8 mouse cellular contexts compared by ENCODE assay signal in genomic region chr5:149183122-149183521, GRCm38 (mm10). TPM values are rescaled to one million over a fixed set of nuclear protein-coding genes. Genes with fewer than 3 reads are reported as not detected.
DNase-seq lines count a peak whose midpoint lies in the region; ATAC-seq and TF ChIP-seq lines count a peak whose summit lies in the region.

No protein-coding gene starts in this region.

- H3K9ac ChIP-seq in kidney, embryonic 16.5 days (replicated peaks; ENCODE audit: low read length) = no peak overlapping the region; the same call in 1 of the 2 replicates
- no peak overlapping the region; the same call in 1 of the 2 replicates for H3K9ac ChIP-seq in embryonic facial prominence, embryonic 11.5 days (replicated peaks; ENCODE audit: low read length)
- H3K9ac ChIP-seq in intestine, embryonic 15.5 days = peak overlapping the region; percentile 80; the same call in 1 of the 2 replicates
- peak overlapping the region; percentile 74 for H3K9ac ChIP-seq in midbrain, postnatal 0 days (replicated peaks; ENCODE audit: low read length, poor library complexity, severe bottlenecking)

- ATAC-seq in kidney, embryonic 16.5 days (ENCODE audit: low FRiP score, low TSS enrichment) = no peak
- ATAC-seq in embryonic facial prominence, embryonic 11.5 days (replicated peaks; ENCODE audit: insufficient number of reproducible peaks, low FRiP score, low TSS enrichment, low read depth) = no peak
- ATAC-seq in intestine, embryonic 15.5 days = no peak
- no peak for ATAC-seq in midbrain, postnatal 0 days (ENCODE audit: low FRiP score)

- no peaks in the 10 kb centered on the region for H3K36me3 ChIP-seq in kidney, embryonic 16.5 days (ENCODE audit: insufficient read depth, low read length)
- no peaks in the 10 kb centered on the region for H3K36me3 ChIP-seq in embryonic facial prominence, embryonic 11.5 days (replicated peaks; ENCODE audit: control insufficient read depth, insufficient read depth, low read depth, low read length)
- no peaks in the 10 kb centered on the region for H3K36me3 ChIP-seq in intestine, embryonic 15.5 days
- no peaks in the 10 kb centered on the region for H3K36me3 ChIP-seq in midbrain, postnatal 0 days (ENCODE audit: insufficient read depth, low read length)

- 15% methylated on average over 1 of the region's 1 CpGs for WGBS in kidney, embryonic 16.5 days
- WGBS in embryonic facial prominence, embryonic 11.5 days = 70% methylated on average over 1 of the region's 1 CpGs
- WGBS in intestine, embryonic 15.5 days = 22% methylated on average over 1 of the region's 1 CpGs
- 47% methylated on average over 1 of the region's 1 CpGs for WGBS in midbrain, postnatal 0 days

- H3K4me1 ChIP-seq in kidney, embryonic 16.5 days (ENCODE audit: insufficient read depth, low read length) = peaks cover 19% of the 10 kb centered on the region
- H3K4me1 ChIP-seq in embryonic facial prominence, embryonic 11.5 days (ENCODE audit: control insufficient read depth, insufficient read depth, low read length) = no peaks in the 10 kb centered on the region
- H3K4me1 ChIP-seq in intestine, embryonic 15.5 days (replicated peaks) = peaks cover 3% of the 10 kb centered on the region; the same call in 1 of the 2 replicates
- peaks cover 8% of the 10 kb centered on the region for H3K4me1 ChIP-seq in midbrain, postnatal 0 days (ENCODE audit: insufficient read depth, low read length)

- DNase-seq in kidney, adult 9 months = no peak
- DNase-seq in embryonic facial prominence, embryonic 11.5 days (ENCODE audit: low spot score) = no peak
- DNase-seq in midbrain, postnatal 0 days (ENCODE audit: low spot score) = no peak
- no peak for DNase-seq in thymus, postnatal 4 days
- no peak for DNase-seq in ovary, adult 18-20 months (ENCODE audit: low spot score)
- no peak for DNase-seq in cerebellum, adult 9-10 months

- H3K27ac ChIP-seq in kidney, embryonic 16.5 days (ENCODE audit: low read length) = no peak overlapping the region
- no peak overlapping the region for H3K27ac ChIP-seq in embryonic facial prominence, embryonic 11.5 days (replicated peaks; ENCODE audit: low read depth, low read length)
- no peak overlapping the region for H3K27ac ChIP-seq in intestine, embryonic 15.5 days
- H3K27ac ChIP-seq in midbrain, postnatal 0 days (ENCODE audit: low read depth, low read length) = peak overlapping the region; percentile 94

- H3K4me2 ChIP-seq in kidney, embryonic 16.5 days (replicated peaks; ENCODE audit: low read depth, low read length) = peak overlapping the region; percentile 57; the same call in 1 of the 2 replicates
- H3K4me2 ChIP-seq in embryonic facial prominence, embryonic 11.5 days (ENCODE audit: low read depth, low read length) = peak overlapping the region; percentile 56; the same call in 1 of the 2 replicates
- H3K4me2 ChIP-seq in intestine, embryonic 15.5 days (replicated peaks) = peak overlapping the region; percentile 54
- peak overlapping the region; percentile 54 for H3K4me2 ChIP-seq in midbrain, postnatal 0 days (ENCODE audit: low read depth, low read length, poor library complexity, severe bottlenecking)

- no peaks in the 10 kb centered on the region for H3K9me3 ChIP-seq in kidney, embryonic 16.5 days (ENCODE audit: low read length)
- no peaks in the 10 kb centered on the region for H3K9me3 ChIP-seq in embryonic facial prominence, embryonic 11.5 days (replicated peaks; ENCODE audit: control insufficient read depth, low read length)
- H3K9me3 ChIP-seq in intestine, embryonic 15.5 days = no peaks in the 10 kb centered on the region
- H3K9me3 ChIP-seq in midbrain, postnatal 0 days (ENCODE audit: low read length) = no peaks in the 10 kb centered on the region

- no peaks in the 10 kb centered on the region for H3K27me3 ChIP-seq in kidney, embryonic 16.5 days (ENCODE audit: insufficient read depth, low read length)
- H3K27me3 ChIP-seq in embryonic facial prominence, embryonic 11.5 days (ENCODE audit: control insufficient read depth, insufficient read depth, low read length) = no peaks in the 10 kb centered on the region
- no peaks in the 10 kb centered on the region for H3K27me3 ChIP-seq in intestine, embryonic 15.5 days (replicated peaks)
- H3K27me3 ChIP-seq in midbrain, postnatal 0 days (ENCODE audit: insufficient read depth, low read length) = no peaks in the 10 kb centered on the region

- peak overlapping the region; percentile 78 for H3K4me3 ChIP-seq in kidney, embryonic 16.5 days (ENCODE audit: low read length)
- peak overlapping the region; percentile 79 for H3K4me3 ChIP-seq in embryonic facial prominence, embryonic 11.5 days (ENCODE audit: low read depth, low read length)
- peak overlapping the region; percentile 60 for H3K4me3 ChIP-seq in intestine, embryonic 15.5 days (replicated peaks)
- H3K4me3 ChIP-seq in midbrain, postnatal 0 days (ENCODE audit: low read depth, low read length) = peak overlapping the region; percentile 48

- no peak for TF ChIP-seq CTCF in midbrain, postnatal 0 days (IDR thresholded peaks at IDR 0.05)

RNA-seq across cellular contexts. Expression of gene Uspl1, which starts 1.0 kb away (rescaled TPM):
- 41.1 and 45.2 TPM in 2 replicates for polyA plus RNA-seq in kidney, embryonic 16.5 days (2015; fragmentation: Nextera tagmentation; extraction: Ambion mirVana)
- polyA plus RNA-seq in embryonic facial prominence, embryonic 11.5 days (2014; fragmentation: Nextera tagmentation; extraction: Ambion mirVana) = 77.6 and 82.1 TPM in 2 replicates
- polyA plus RNA-seq in intestine, embryonic 15.5 days (2015; fragmentation: Nextera tagmentation; extraction: Ambion mirVana) = 33.7 and 37.1 TPM in 2 replicates
- 48.1 and 50.9 TPM in 2 replicates for total RNA-seq in midbrain, postnatal 0 days (2014; rRNA removed)
- 43.0 and 47.0 TPM in 2 replicates for polyA plus RNA-seq in midbrain, postnatal 0 days (2015; fragmentation: Nextera tagmentation; extraction: Ambion mirVana)

RNA-seq across cellular contexts. Expression of gene Hmgb1, which starts 1.2 kb away (rescaled TPM):
- 1,366 and 1,384 TPM in 2 replicates for polyA plus RNA-seq in kidney, embryonic 16.5 days (2015; fragmentation: Nextera tagmentation; extraction: Ambion mirVana)
- 2,078 and 2,281 TPM in 2 replicates for polyA plus RNA-seq in embryonic facial prominence, embryonic 11.5 days (2014; fragmentation: Nextera tagmentation; extraction: Ambion mirVana)
- 1,042 and 1,306 TPM in 2 replicates for polyA plus RNA-seq in intestine, embryonic 15.5 days (2015; fragmentation: Nextera tagmentation; extraction: Ambion mirVana)
- total RNA-seq in midbrain, postnatal 0 days (2014; rRNA removed) = 171 and 252 TPM in 2 replicates
- polyA plus RNA-seq in midbrain, postnatal 0 days (2015; fragmentation: Nextera tagmentation; extraction: Ambion mirVana) = 603 and 756 TPM in 2 replicates

Comparison
In these comparisons a context has a peak if more than half of its experiments do, and no peak if none do; other contexts are left out.
1. H3K9ac ChIP-seq: peak in intestine, embryonic 15.5 days (single experiment) and midbrain, postnatal 0 days (single experiment); none in kidney, embryonic 16.5 days (single experiment) and embryonic facial prominence, embryonic 11.5 days (single experiment).
2. Peak in every context shown above with its lines, with median percentiles within 50 percentile points of each other: H3K4me2 ChIP-seq and H3K4me3 ChIP-seq.